Mouse (Mus musculus) heart, embryonic 14.5 days (tissue): ENCODE data around the gene Kcnk7. TPM values are rescaled to one million over a fixed set of nuclear protein-coding genes. Genes with fewer than 3 reads are reported as not detected.
A peak's percentile ranks its signal among the peaks of the same experiment; 100 is the strongest.

Experiments used
- ATAC-seq: fragments of 200-750 bp; cut with Nextera tagmentation; 2 replicates; pipeline ENCODE4 v1.8.0; 2017; ENCODE audit warnings: low read depth, moderate TSS enrichment; ENCODE audit not compliant: insufficient number of reproducible peaks, insufficient read depth, low FRiP score
- H3K27ac ChIP-seq, 2 experiments: fragments of 200-500 bp in 1 of 2; fragments of 300-500 bp in 1 of 2; sonication (generic) in 1 of 2; replicated peaks in 1 of 2; 2 replicates each; pipeline ENCODE4 v1.5.1; 2012 to 2014; ENCODE audit warnings: low read depth in 2 of 2, low read length in 2 of 2, control low read depth in 1 of 2, mild to moderate bottlenecking in 1 of 2, mixed read lengths in 1 of 2; ENCODE audit not compliant: control insufficient read depth in 1 of 2, insufficient read depth in 1 of 2
- H3K27me3 ChIP-seq: fragments of 300-500 bp; sonication (generic); 2 replicates; pipeline ENCODE4 v1.6.1; 2014; ENCODE audit warnings: mild to moderate bottlenecking, low read length, control low read depth; ENCODE audit not compliant: control insufficient read depth, insufficient read depth
- H3K36me3 ChIP-seq: fragments of 300-500 bp; sonication (generic); 2 replicates; pipeline ENCODE4 v1.6.1; 2014; ENCODE audit warnings: mild to moderate bottlenecking, control low read depth, low read length, mixed read lengths; ENCODE audit not compliant: control insufficient read depth, insufficient read depth
- H3K4me1 ChIP-seq, 2 experiments: fragments of 200-500 bp in 1 of 2; fragments of 300-500 bp in 1 of 2; sonication (generic) in 1 of 2; 2 replicates each; pipeline ENCODE4 v1.6.1; 2012 to 2014; ENCODE audit warnings: low read length in 2 of 2, control low read depth in 1 of 2, mixed read lengths in 1 of 2; ENCODE audit not compliant: control insufficient read depth in 2 of 2, insufficient read depth in 2 of 2
- H3K4me2 ChIP-seq: fragments of 300-500 bp; sonication (generic); 2 replicates; pipeline ENCODE4 v1.6.1; 2014; ENCODE audit warnings: mild to moderate bottlenecking, low read length
- H3K4me3 ChIP-seq, 2 experiments: fragments of 200-500 bp in 1 of 2; fragments of 300-500 bp in 1 of 2; sonication (generic) in 1 of 2; 2 replicates each; pipeline ENCODE4 v1.5.1; 2012 to 2014; ENCODE audit warnings: low read length in 2 of 2, mild to moderate bottlenecking in 2 of 2, control low read depth in 1 of 2, low read depth in 1 of 2, moderate library complexity in 1 of 2; ENCODE audit not compliant: control insufficient read depth in 1 of 2, insufficient read depth in 1 of 2
- H3K9ac ChIP-seq: fragments of 300-500 bp; sonication (generic); 2 replicates; pipeline ENCODE4 v1.6.1; 2014; ENCODE audit warnings: mild to moderate bottlenecking, low read length
- H3K9me3 ChIP-seq: fragments of 300-500 bp; sonication (generic); 2 replicates; pipeline ENCODE4 v1.6.1; 2016; ENCODE audit warnings: low read length, control low read depth; ENCODE audit not compliant: control insufficient read depth
- WGBS: fragments of 180-500 bp; shearing (Covaris S2); extraction: QIAGEN DNeasy Blood & Tissue Kit; methylation state at CpG from one replicate; pipeline ENCODE4 v1.1.7; 2014; 5-methylcytosine and 5-hydroxymethylcytosine counted together
- polyA plus RNA-seq: library from polyadenylated mRNA; unstranded; fragments of >200 nt; fragmentation: Nextera tagmentation; extraction: Ambion mirVana; gene quantifications from 2 replicates; pipeline ENCODE4 v1.2.1, GENCODE M21; 2014

The Kcnk7 gene
- polyA plus RNA-seq, 1 experiment from 2014 or later = 0.26 TPM

DNA sequence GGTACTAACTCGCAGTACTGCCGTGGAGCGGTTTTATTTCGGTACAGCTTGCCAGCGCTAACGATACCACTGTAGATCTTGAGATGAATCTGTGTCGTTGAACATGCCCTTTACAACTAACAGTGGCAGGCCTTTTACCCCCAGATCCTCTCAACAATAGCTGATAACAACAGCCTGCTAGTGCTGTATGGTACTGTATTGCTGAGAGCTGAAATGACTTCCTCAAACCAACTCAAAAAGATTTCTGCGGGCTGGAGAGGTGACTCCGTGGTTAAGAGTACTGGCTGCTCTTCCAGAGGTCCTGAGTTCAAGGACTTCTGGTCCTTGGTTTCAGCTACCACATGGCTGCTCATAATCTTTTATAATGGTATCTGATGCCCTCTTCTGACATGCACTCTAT lies 30.2 kb downstream of the Kcnk7 start:
- Histone ChIP-seq H3K9me3 (no peaks in the 10 kb centered on the region), H3K9ac (no peak overlapping the region), H3K27ac (no peak overlapping the region), H3K36me3 (peaks cover 8% of the 10 kb centered on the region; the same call in 1 of the 2 replicates), H3K4me2 (no peak overlapping the region), H3K27me3 (0 out of 2 replicates have a peak, but pooled peaks cover 5% of the 10 kb centered on the region), H3K4me3 (no peak overlapping the region), H3K4me1 (peaks cover 6 to 16% of the 10 kb centered on the region in 2 experiments; a peak in 3 of 4 replicates)
- WGBS = 76% methylated on average over 9 of the region's 9 CpGs
- no peak for ATAC-seq

DNA sequence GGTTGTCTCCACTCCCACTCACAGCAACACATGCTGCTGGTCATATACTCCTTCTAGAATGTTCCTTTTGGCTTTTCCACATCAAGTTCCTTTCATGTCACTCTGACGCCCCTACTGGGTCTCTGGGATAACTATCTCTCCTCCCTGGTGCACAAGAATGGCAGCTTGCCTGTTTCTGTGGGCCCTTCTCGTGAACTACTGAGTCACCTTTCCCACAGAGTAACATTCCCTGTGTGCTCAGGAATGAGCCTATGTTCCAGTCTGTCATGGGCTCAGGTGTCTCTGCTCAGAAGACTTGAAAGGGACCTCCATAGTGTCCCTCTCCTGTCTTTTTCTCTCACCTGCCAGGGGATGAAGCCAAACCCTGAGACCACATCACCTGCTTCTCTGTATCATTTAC lies 35.3 kb downstream of the Kcnk7 start:
- Histone ChIP-seq H3K4me3 (no peak overlapping the region), H3K9me3 (no peaks in the 10 kb centered on the region), H3K27ac (no peak overlapping the region), H3K36me3 (no peaks in the 10 kb centered on the region), H3K27me3 (0 out of 2 replicates have a peak, but pooled peaks cover 8% of the 10 kb centered on the region), H3K4me2 (no peak overlapping the region), H3K9ac (no peak overlapping the region), H3K4me1 (peaks cover 16 to 31% of the 10 kb centered on the region in 2 experiments)
- ATAC-seq = no peak
- 30% methylated on average over 2 of the region's 2 CpGs for WGBS

DNA sequence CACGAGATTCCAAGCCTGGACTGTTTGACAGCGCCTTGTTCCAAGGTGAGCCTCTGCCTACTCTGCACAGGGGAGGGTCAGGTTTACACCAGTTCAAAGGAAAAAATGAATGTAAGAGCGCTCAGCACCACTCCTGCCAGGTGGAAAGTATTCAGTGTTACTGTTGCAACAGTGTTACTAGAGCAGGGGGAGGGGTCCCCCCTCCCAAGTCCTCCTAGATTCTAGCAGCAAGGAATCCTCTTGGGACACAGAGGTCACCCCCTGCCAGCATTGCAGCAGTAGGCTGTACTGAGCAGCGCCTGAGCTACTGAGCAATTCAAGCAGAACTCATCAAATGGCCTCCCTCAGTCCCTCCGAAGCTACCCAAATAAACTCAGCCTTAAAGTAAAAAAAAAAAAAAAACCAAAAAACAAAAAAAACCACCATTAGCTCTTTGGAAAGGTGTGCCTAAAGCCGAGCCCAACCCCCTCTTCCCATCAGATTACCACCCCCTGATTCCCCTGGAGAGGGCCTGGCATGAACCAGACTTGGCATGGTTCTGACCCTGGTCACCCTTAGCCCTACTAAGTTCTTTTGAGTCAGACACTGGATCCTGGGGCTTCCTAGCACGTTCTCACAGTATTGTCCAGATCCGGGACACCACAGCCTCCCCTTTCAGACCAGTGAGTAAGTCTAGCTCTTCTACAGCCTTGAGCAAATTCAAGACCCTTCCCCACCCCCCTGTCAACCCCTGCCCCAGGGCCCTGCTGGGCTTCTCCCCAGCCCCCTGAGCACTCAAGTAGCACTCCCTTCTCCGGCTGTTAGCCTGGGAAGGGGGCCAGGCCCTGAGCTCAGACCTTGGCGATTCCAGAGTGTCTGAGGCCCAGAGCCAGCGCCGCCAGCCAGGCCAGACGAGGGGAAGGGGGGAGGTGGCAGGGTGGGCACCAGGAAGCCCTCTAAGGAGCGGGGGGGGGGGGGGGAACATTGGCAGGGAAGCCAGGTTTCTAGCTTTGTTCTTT lies 36.5 kb downstream of the Kcnk7 start, which contains the start of gene Ltbp3:
TSS of gene Ltbp3 (plus strand) at position 585 of the 998 bp plus-strand sequence.
- H3K9ac ChIP-seq = peak within 1 kb of the TSS; percentile 98
- H3K36me3 ChIP-seq = no peaks in the 10 kb centered on the region
- H3K4me3 ChIP-seq = peak within 1 kb of the TSS; percentile 74 to 79
- H3K4me2 ChIP-seq = peak within 1 kb of the TSS; percentile 93
- peaks cover 18 to 35% of the 10 kb centered on the region in 2 experiments for H3K4me1 ChIP-seq
- WGBS = 29% methylated on average over 13 of the region's 14 CpGs
- H3K9me3 ChIP-seq = no peaks in the 10 kb centered on the region
- H3K27me3 ChIP-seq = 0 out of 2 replicates have a peak, but pooled peaks cover 8% of the 10 kb centered on the region
- H3K27ac ChIP-seq = peak within 1 kb of the TSS; percentile 90 to 94
- peak; percentile 71 for ATAC-seq

DNA sequence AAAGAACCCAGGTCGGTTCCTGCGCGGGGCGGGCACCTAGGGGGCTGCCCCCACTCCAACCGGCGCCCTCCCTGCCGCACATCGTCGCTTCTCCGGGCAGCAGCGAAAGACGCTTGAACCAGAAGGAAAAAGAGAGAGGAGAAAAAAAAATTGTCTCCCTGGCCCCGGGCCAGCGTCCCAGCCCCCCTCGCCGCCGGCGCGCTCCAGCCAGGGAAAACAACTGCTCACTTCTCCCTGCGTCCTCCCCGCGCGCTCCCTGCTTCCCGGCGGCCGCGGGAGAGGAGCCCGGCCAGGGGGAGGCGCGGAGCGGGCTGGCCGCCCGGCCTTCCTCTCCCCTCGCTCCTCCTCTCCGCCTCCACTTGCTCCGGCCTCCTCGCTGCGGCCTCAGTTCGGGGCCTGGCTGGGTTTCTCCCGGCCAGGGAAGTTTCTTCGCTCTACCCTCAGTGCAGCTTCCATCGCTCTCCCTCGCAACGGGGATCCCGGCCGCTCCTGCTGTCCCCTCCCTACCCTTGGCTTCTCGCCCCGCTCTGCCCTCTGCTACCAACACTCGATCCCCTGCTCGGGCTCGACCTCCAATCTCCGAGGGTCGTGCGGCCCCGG lies 37.6 kb downstream of the Kcnk7 start:
- H3K9me3 ChIP-seq = no peaks in the 10 kb centered on the region
- peak overlapping the region; percentile 74 to 79 for H3K4me3 ChIP-seq
- H3K4me1 ChIP-seq = peaks cover 29 to 45% of the 10 kb centered on the region in 2 experiments
- H3K36me3 ChIP-seq = no peaks in the 10 kb centered on the region; the same call in 1 of the 2 replicates
- H3K27me3 ChIP-seq = 0 out of 2 replicates have a peak, but pooled peaks cover 10% of the 10 kb centered on the region
- H3K27ac ChIP-seq = peak overlapping the region; percentile 90 to 94
- under 1% methylated on average over 52 of the region's 55 CpGs for WGBS
- peak overlapping the region; percentile 93 for H3K4me2 ChIP-seq
- ATAC-seq = peak; percentile 73
- peak overlapping the region; percentile 98 for H3K9ac ChIP-seq

DNA sequence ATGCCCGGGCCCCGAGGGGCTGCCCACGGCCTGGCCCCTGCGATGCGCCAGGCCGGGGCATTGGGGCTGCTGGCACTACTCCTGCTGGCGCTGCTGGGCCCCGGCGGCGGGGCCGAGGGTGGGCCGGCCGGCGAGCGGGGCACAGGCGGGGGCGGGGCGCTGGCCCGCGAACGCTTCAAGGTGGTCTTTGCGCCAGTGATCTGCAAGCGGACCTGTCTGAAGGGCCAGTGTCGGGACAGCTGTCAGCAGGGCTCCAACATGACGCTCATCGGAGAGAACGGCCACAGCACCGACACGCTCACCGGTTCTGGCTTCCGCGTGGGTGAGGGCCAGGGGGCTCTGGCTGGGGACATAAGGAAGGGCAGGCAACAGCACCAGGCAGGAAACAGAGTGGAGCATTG lies 38.1 kb downstream of the Kcnk7 start:
- 0 out of 2 replicates have a peak, but pooled peaks have one; percentile 29 for ATAC-seq

DNA sequence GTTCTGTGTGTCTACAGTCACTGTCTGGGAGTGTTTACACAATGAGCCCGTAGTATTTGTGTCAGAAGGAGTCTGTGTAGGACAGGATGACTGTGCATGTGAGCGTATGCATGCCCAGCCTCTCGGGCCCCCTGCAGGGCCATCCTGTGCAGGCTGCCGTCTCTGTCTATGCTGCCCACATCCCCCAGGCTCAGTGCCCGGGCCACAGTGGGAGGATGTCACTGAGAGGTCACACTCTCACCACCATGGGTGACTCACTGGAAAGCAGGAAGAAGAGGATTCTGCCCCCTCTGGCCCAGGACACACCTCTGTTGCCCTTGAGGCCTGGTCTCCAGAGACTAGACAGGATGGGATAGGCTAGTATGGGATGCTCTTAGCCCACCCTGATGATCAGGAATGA lies 39.4 kb downstream of the Kcnk7 start:
- H3K27me3 ChIP-seq = 0 out of 2 replicates have a peak, but pooled peaks cover 11% of the 10 kb centered on the region
- no peaks in the 10 kb centered on the region for H3K9me3 ChIP-seq
- H3K36me3 ChIP-seq = peaks cover 5% of the 10 kb centered on the region
- H3K27ac ChIP-seq = no peak overlapping the region
- H3K4me3 ChIP-seq = peak overlapping the region; percentile 1 to 74; a peak in 2 of 4 replicates
- no peak for ATAC-seq
- peak overlapping the region; percentile 93 for H3K4me2 ChIP-seq
- 62% methylated on average over 5 of the region's 5 CpGs for WGBS
- 0 out of 2 replicates have a peak overlapping the region, but pooled peaks have one; percentile 98 for H3K9ac ChIP-seq
- H3K4me1 ChIP-seq = peaks cover 31 to 49% of the 10 kb centered on the region in 2 experiments

More for the DNA sequence above, 38.1 kb downstream of the Kcnk7 start:
- Histone ChIP-seq H3K27ac (peak overlapping the region; percentile 90 to 94), H3K4me2 (peak overlapping the region; percentile 93), H3K4me3 (peak overlapping the region; percentile 74 to 79), H3K27me3 (0 out of 2 replicates have a peak, but pooled peaks cover 8% of the 10 kb centered on the region), H3K9ac (peak overlapping the region; percentile 98), H3K36me3 (peaks cover under 1% of the 10 kb centered on the region), H3K4me1 (peaks cover 31 to 49% of the 10 kb centered on the region in 2 experiments), H3K9me3 (no peaks in the 10 kb centered on the region)
- under 1% methylated on average over 32 of the region's 32 CpGs for WGBS
